Mouse (Mus musculus) G1E (cell line): ENCODE measurements around the gene Rps18. TPM values are rescaled to one million over a fixed set of nuclear protein-coding genes. Genes with fewer than 3 reads are reported as not detected.

Experiments
- ATAC-seq: 2 replicates; pipeline ENCODE4 v1.8.0; 2016; ENCODE audit warnings: mild to moderate bottlenecking; ENCODE audit not compliant: insufficient number of reproducible peaks, poor library complexity, low FRiP score, severe bottlenecking; ENCODE audit errors: extremely low read depth
- DNase-seq: peaks from one replicate; pipeline ENCODE4 v3.0.0; 2012; ENCODE audit warnings: low spot score
- H3K27me3 ChIP-seq: 2 replicates; pipeline ENCODE4 v1.6.1; 2012; ENCODE audit warnings: mild to moderate bottlenecking, low read length, inconsistent platforms; ENCODE audit not compliant: insufficient read depth
- H3K36me3 ChIP-seq: replicated peaks from 2 replicates; pipeline ENCODE3; 2012; ENCODE audit warnings: mild to moderate bottlenecking, inconsistent platforms
- H3K4me1 ChIP-seq: 2 replicates; pipeline ENCODE4 v1.6.1; 2012; ENCODE audit warnings: low read depth, low read length, inconsistent platforms, mixed read lengths; ENCODE audit not compliant: insufficient read depth
- H3K4me3 ChIP-seq: 2 replicates; pipeline ENCODE4 v1.5.1; 2012; ENCODE audit warnings: low read depth, mild to moderate bottlenecking, inconsistent platforms, low read length, moderate library complexity, mixed read lengths
- H3K9me3 ChIP-seq: replicated peaks from 2 replicates; pipeline ENCODE4 v1.6.1; 2012; ENCODE audit warnings: inconsistent platforms
- CTCF ChIP-seq: IDR thresholded peaks from 2 replicates; pipeline ENCODE4 v1.5.1; 2012; ENCODE audit warnings: low read depth, low read length, inconsistent platforms, mixed read lengths
- GATA1 ChIP-seq: IDR thresholded peaks from 2 replicates; pipeline ENCODE4 v1.6.1; 2012; ENCODE audit warnings: borderline replicate concordance, low read length, inconsistent platforms, mixed read lengths
- GATA2 ChIP-seq: IDR thresholded peaks from 2 replicates; pipeline ENCODE4 v1.6.1; 2012; ENCODE audit warnings: low read depth, low read length, inconsistent platforms, borderline replicate concordance
- POLR2AphosphoS5 ChIP-seq: IDR thresholded peaks from 2 replicates; pipeline ENCODE4 v1.6.1; 2012; ENCODE audit warnings: low read depth, low read length, inconsistent platforms; ENCODE audit not compliant: insufficient replicate concordance
- TAL1 ChIP-seq: conservative IDR thresholded peaks from 2 replicates; pipeline ENCODE4 v1.6.1; 2012; ENCODE audit warnings: low read depth, low read length, inconsistent platforms, mixed read lengths
- polyA plus RNA-seq: library from polyadenylated mRNA; stranded (reverse); fragments of >175 nt; gene quantifications from 2 replicates; pipeline ENCODE4 v1.2.3, GENCODE M21; 2012
- total RNA-seq, 2 experiments: library from RNA; stranded (forward) in 1 of 2; stranded (reverse) in 1 of 2; fragments of 200-1000 nt in 1 of 2; fragments of >200 nt in 1 of 2; fragmentation: Nextera tagmentation in 1 of 2; gene quantifications; 2 replicates each; pipeline ENCODE4 v1.2.3; 2014 to 2017

The Rps18 gene
- total and polyA plus RNA-seq, 3 experiments = 1,633 to 2,298 (median 1,704) TPM

- Histone ChIP-seq H3K27me3 (no peaks in the 10 kb centered on the region), H3K4me3 (no peak overlapping the region), H3K4me1 (peaks cover 87% of the 10 kb centered on the region), H3K9me3 (peaks cover 19% of the 10 kb centered on the region), H3K36me3 (peaks cover 71% of the 10 kb centered on the region)
- TF ChIP-seq TAL1 (no peak), GATA1 (no peak), CTCF (no peak), POLR2AphosphoS5 (no peak), GATA2 (no peak)
- no peak for ATAC-seq
- no peak for DNase-seq
Measured at GRCm38 (mm10) chr17:33921361-33921760, 34.4 kb downstream of the Rps18 start.

GRCm38 (mm10) chr17:33920282-33921097 lies 35.3 kb downstream of the Rps18 start:
- peaks cover 62% of the 10 kb centered on the region for H3K36me3 ChIP-seq
- H3K27me3 ChIP-seq = no peaks in the 10 kb centered on the region
- ATAC-seq = no peak

GRCm38 (mm10) chr17:33919351-33920281 lies 36.2 kb downstream of the Rps18 start:
- Histone ChIP-seq H3K36me3 (peaks cover 62% of the 10 kb centered on the region), H3K4me1 (peaks cover 77% of the 10 kb centered on the region), H3K9me3 (peaks cover 19% of the 10 kb centered on the region), H3K4me3 (peak overlapping the region; percentile 92), H3K27me3 (no peaks in the 10 kb centered on the region)
- ATAC-seq = peak; percentile 46
- TF ChIP-seq TAL1 = no peak
- TF ChIP-seq POLR2AphosphoS5 = no peak
- DNase-seq = peak; percentile 66

More at GRCm38 (mm10) chr17:33920282-33921097, 35.3 kb downstream of the Rps18 start:
- Histone ChIP-seq H3K4me1 (peaks cover 79% of the 10 kb centered on the region), H3K4me3 (peak overlapping the region; percentile 92), H3K9me3 (peaks cover 19% of the 10 kb centered on the region)
- DNase-seq = peak; percentile 62
- TF ChIP-seq GATA2 (no peak), CTCF (peak; percentile 79), TAL1 (no peak)

- TF ChIP-seq GATA2 (no peak), TAL1 (no peak), GATA1 (no peak), CTCF (no peak), POLR2AphosphoS5 (no peak)
- H3K27me3 ChIP-seq = no peaks in the 10 kb centered on the region
- peaks cover 79% of the 10 kb centered on the region for H3K4me1 ChIP-seq
- DNase-seq (peak; percentile 48), ATAC-seq (no peak)
- H3K9me3 ChIP-seq = peaks cover 19% of the 10 kb centered on the region
- H3K4me3 ChIP-seq = peak overlapping the region; percentile 92
- H3K36me3 ChIP-seq = peaks cover 64% of the 10 kb centered on the region
Measured at GRCm38 (mm10) chr17:33918293-33919203, 37.3 kb downstream of the Rps18 start.

GRCm38 (mm10) chr17:33917656-33918292 lies 38.0 kb downstream of the Rps18 start:
- Histone ChIP-seq H3K36me3 (peaks cover 66% of the 10 kb centered on the region), H3K4me3 (peak overlapping the region; percentile 92; the same call in 1 of the 2 replicates)
- TF ChIP-seq GATA1 (no peak), CTCF (no peak), POLR2AphosphoS5 (no peak), TAL1 (no peak)

More at GRCm38 (mm10) chr17:33917656-33918292, 38.0 kb downstream of the Rps18 start:
- no peak for ATAC-seq
- no peaks in the 10 kb centered on the region for H3K27me3 ChIP-seq
- no peak for DNase-seq
- peaks cover 83% of the 10 kb centered on the region for H3K4me1 ChIP-seq
- peaks cover 19% of the 10 kb centered on the region for H3K9me3 ChIP-seq
